In genomic region chr17:87983313-87983712, GRCm38 (mm10) we compare ENCODE assay signal across 25 mouse cellular contexts. TPM values are rescaled to one million over a fixed set of nuclear protein-coding genes. Genes with fewer than 3 reads are reported as not detected.
A peak's percentile ranks its signal among the peaks of the same experiment; 100 is the strongest.
DNase-seq lines count a peak whose midpoint lies in the region; ATAC-seq lines count a peak whose summit lies in the region.
"Had no signal": no experiment of that assay in that cellular context is flagged by ENCODE, and none has a peak within 500 bp of the region (broad histone marks: within the 10 kb centered on the region; RNA-seq: fewer than 3 reads in every experiment).

No protein-coding gene starts in this region.

- peaks cover 91% of the 10 kb centered on the region for H3K36me3 ChIP-seq in limb, embryonic 12.5 days
- H3K36me3 ChIP-seq in limb, embryonic 10.5 days: peaks cover 98% of the 10 kb centered on the region
- peaks cover 58% of the 10 kb centered on the region for H3K36me3 ChIP-seq in lung, embryonic 15.5 days

- no peak overlapping the region for H3K4me3 ChIP-seq in limb, embryonic 12.5 days (replicated peaks)
- H3K4me3 ChIP-seq in limb, embryonic 10.5 days: no peak overlapping the region
- H3K4me3 ChIP-seq in lung, embryonic 15.5 days: no peak overlapping the region
- H3K4me3 ChIP-seq: embryonic facial prominence, embryonic 15.5 days; erythroblast, embryonic 14.5 days; forebrain, embryonic 10.5 days; gastrocnemius, adult 2 months; heart, embryonic 10.5 days had no signal

- no peak for ATAC-seq in limb, embryonic 12.5 days (ENCODE audit: insufficient number of reproducible peaks, insufficient read depth, low FRiP score, low TSS enrichment, low read depth)
- peak; percentile 35; the same call in 1 of the 2 replicates for ATAC-seq in lung, embryonic 15.5 days (ENCODE audit: borderline replicate concordance, extremely low read depth, low FRiP score, low TSS enrichment)
- ATAC-seq in granulocyte monocyte progenitor cell, adult 5-6 weeks (replicated peaks; ENCODE audit: poor library complexity, severe bottlenecking): no peak
- ATAC-seq: CD4-positive, CD25-positive, alpha-beta regulatory T cell, adult 4 months; forebrain, embryonic 14.5 days had no signal

- 63% methylated on average over 4 of the region's 4 CpGs for WGBS in limb, embryonic 12.5 days
- 66% methylated on average over 4 of the region's 4 CpGs for WGBS in limb, embryonic 10.5 days
- 34% methylated on average over 4 of the region's 4 CpGs for WGBS in lung, embryonic 15.5 days

- H3K27ac ChIP-seq in limb, embryonic 12.5 days: 0 out of 2 replicates have a peak overlapping the region, but pooled peaks have one; percentile 25
- H3K27ac ChIP-seq in limb, embryonic 10.5 days: no peak overlapping the region
- H3K27ac ChIP-seq in lung, embryonic 15.5 days: 0 out of 2 replicates have a peak overlapping the region, but pooled peaks have one; percentile 3
- H3K27ac ChIP-seq: embryonic facial prominence, embryonic 15.5 days; forebrain, embryonic 10.5 days; gastrocnemius, adult 2 months; heart, embryonic 10.5 days had no signal

- DNase-seq in heart, adult 11 months: peak; percentile 54
- no peak for DNase-seq in heart, postnatal 14 days
- DNase-seq in limb, embryonic 10.5 days (ENCODE audit: low spot score): no peak
- DNase-seq in lung, postnatal 36 days: no peak
- DNase-seq: adrenal gland, adult 8-10 months; adrenal gland, postnatal 36 days; B cell, adult 2 months; cerebellum, adult 11 months; cerebellum, adult 8-10 months; cerebellum, postnatal 14 days; embryo, embryonic 11 days; gastrocnemius, adult 2 months; gastrocnemius, postnatal 25 days; heart, adult 18-20 months; heart, postnatal 10 days had no signal

- intact Hi-C loops in heart, postnatal 14 days (cut with DNase I): no loop called here

- H3K4me2 ChIP-seq in limb, embryonic 12.5 days: no peak overlapping the region
- no peak overlapping the region for H3K4me2 ChIP-seq in lung, embryonic 15.5 days
- H3K4me2 ChIP-seq: embryonic facial prominence, embryonic 15.5 days had no signal

- no peak overlapping the region for H3K9ac ChIP-seq in limb, embryonic 12.5 days (replicated peaks)
- H3K9ac ChIP-seq in lung, embryonic 15.5 days: no peak overlapping the region
- H3K9ac ChIP-seq: embryonic facial prominence, embryonic 15.5 days had no signal

- no peaks in the 10 kb centered on the region for H3K9me3 ChIP-seq in limb, embryonic 12.5 days
- no peaks in the 10 kb centered on the region for H3K9me3 ChIP-seq in limb, embryonic 10.5 days (replicated peaks)
- no peaks in the 10 kb centered on the region for H3K9me3 ChIP-seq in lung, embryonic 15.5 days
- H3K9me3 ChIP-seq: embryonic facial prominence, embryonic 15.5 days; forebrain, embryonic 10.5 days; G1E; heart, embryonic 10.5 days had no signal

- H3K4me1 ChIP-seq in limb, embryonic 12.5 days (replicated peaks): 0 out of 2 replicates have a peak, but pooled peaks cover 3% of the 10 kb centered on the region
- no peaks in the 10 kb centered on the region for H3K4me1 ChIP-seq in limb, embryonic 10.5 days
- 0 out of 2 replicates have a peak, but pooled peaks cover 7% of the 10 kb centered on the region for H3K4me1 ChIP-seq in lung, embryonic 15.5 days
- H3K4me1 ChIP-seq: embryonic facial prominence, embryonic 15.5 days; forebrain, embryonic 10.5 days; heart, embryonic 10.5 days had no signal

- H3K27me3 ChIP-seq in limb, embryonic 12.5 days: no peaks in the 10 kb centered on the region
- no peaks in the 10 kb centered on the region for H3K27me3 ChIP-seq in limb, embryonic 10.5 days (ENCODE audit: low read depth, poor library complexity, severe bottlenecking)
- no peaks in the 10 kb centered on the region for H3K27me3 ChIP-seq in lung, embryonic 15.5 days
- H3K27me3 ChIP-seq: embryonic facial prominence, embryonic 15.5 days had no signal

RNA-seq across cellular contexts. Expression of gene Msh6, which starts 8.5 kb away (rescaled TPM):
- total RNA-seq in heart, postnatal 14 days (2021): 1 to 10 TPM; 8.7 to 9.9 TPM
- polyA plus RNA-seq in limb, embryonic 12.5 days (2016; fragmentation: Nextera tagmentation; extraction: Ambion mirVana): 92.9 TPM in 2 replicates
- 93.6 and 104 TPM in 2 replicates for polyA plus RNA-seq in limb, embryonic 10.5 days (2016; fragmentation: Nextera tagmentation; extraction: Ambion mirVana)
- polyA plus RNA-seq in lung, embryonic 15.5 days (2015; fragmentation: Nextera tagmentation; extraction: Ambion mirVana): 56.5 and 57.9 TPM in 2 replicates
- 59.2 and 72.8 TPM in 2 replicates for total RNA-seq in granulocyte monocyte progenitor cell, adult 5-6 weeks (2014; fragmentation: Nextera tagmentation)
- 84.2 and 89.4 TPM in 2 replicates for total RNA-seq in granulocyte monocyte progenitor cell, adult 5-6 weeks (2017)
